Mouse (Mus musculus) telencephalon, adult 2 months (tissue): ENCODE measurements around the gene Cd160.
A peak's percentile ranks its signal among the peaks of the same experiment; 100 is the strongest.

ENCODE experiments used
- DNase-seq: peaks from one replicate; pipeline ENCODE4 v3.0.0-alpha.2; 2011; ENCODE audit warnings: low read depth, low spot score

Gene Cd160

GRCm38 (mm10) chr3:96764528-96764927, 64.6 kb downstream of the Cd160 start:
- no peak for DNase-seq

DNA sequence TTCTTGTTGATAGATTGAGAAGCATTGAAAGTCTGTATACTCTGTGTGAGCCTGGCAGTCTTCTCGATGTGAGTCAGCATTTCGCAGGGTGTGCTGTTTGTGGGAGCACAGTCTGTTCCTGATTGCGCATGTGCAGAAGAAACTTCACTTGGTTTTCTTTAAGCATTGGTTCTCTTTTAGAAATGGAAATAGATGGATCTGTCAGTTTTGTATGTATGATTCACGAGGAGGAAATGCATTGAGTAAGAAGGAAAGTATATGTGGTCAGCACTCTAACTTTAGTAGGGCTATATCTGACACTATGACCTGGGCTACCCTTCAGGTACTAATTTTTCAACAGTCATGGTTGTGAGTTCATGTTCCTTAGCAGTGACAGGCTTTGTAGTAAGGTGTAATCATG, 69.5 kb downstream of the Cd160 start:
- peak; percentile 45 for DNase-seq

- no peak for DNase-seq
These were observed 71.5 kb downstream of the Cd160 start for GRCm38 (mm10) chr3:96757691-96758090.

DNA sequence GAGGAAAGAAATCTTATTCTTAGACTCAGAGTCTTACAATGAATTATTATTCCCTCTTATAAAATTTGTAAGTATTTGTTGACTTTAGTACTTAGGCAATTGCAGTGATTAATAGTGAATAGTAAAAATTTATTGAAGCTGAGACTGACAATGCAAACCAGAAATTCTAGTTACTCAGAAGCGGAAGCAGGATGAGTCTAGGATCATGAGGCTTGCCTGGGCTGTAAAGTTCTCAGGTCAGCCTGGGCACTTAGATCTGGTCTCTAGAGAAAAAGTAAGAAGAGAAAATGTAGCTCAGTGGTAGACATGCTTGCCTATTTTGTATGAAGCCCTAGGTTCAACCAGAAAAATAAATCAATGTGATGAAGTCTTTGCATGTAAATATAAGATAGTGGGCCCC, 73.2 kb downstream of the Cd160 start:
- no peak for DNase-seq
